Mouse (Mus musculus) monocyte, adult 5-6 weeks (primary cell): ENCODE results near the gene Shld2. TPM values are rescaled to one million over a fixed set of nuclear protein-coding genes. Genes with fewer than 3 reads are reported as not detected.

Experiments
- ATAC-seq: fragments of 153-309, 156-312 bp; replicated peaks from 2 replicates; pipeline ENCODE4 v1.8.0; 2017; ENCODE audit warnings: mild to moderate bottlenecking; ENCODE audit not compliant: low TSS enrichment, insufficient number of reproducible peaks, severe bottlenecking, poor library complexity, low FRiP score
- total RNA-seq: library from RNA; stranded (forward); fragments of 200-1000, 200-491, 200-594 nt; gene quantifications from 3 replicates; pipeline ENCODE4 v1.2.3, GENCODE M21; 2017

The Shld2 gene
- total RNA-seq, 1 experiment from 2014 or later: 21.5 TPM

GRCm38 (mm10) chr14:34232340-34232739, 78.0 kb downstream of the Shld2 start:
- ATAC-seq: no peak

- ATAC-seq: no peak
These were observed 81.3 kb downstream of the Shld2 start for GRCm38 (mm10) chr14:34228830-34229506.

- no peak for ATAC-seq
These were observed 82.3 kb downstream of the Shld2 start for GRCm38 (mm10) chr14:34227981-34228380.

- ATAC-seq: no peak
These were observed 83.7 kb downstream of the Shld2 start for GRCm38 (mm10) chr14:34226566-34226965.

- no peak for ATAC-seq
These were observed 84.3 kb downstream of the Shld2 start for GRCm38 (mm10) chr14:34225986-34226385.

GRCm38 (mm10) chr14:34223362-34223898, 86.9 kb downstream of the Shld2 start:
- no peak for ATAC-seq

- no peak for ATAC-seq
These were observed 88.7 kb downstream of the Shld2 start for GRCm38 (mm10) chr14:34221416-34222077.

- no peak for ATAC-seq
These were observed 89.9 kb downstream of the Shld2 start for GRCm38 (mm10) chr14:34220426-34220825.

- ATAC-seq: no peak
These were observed 90.5 kb downstream of the Shld2 start for GRCm38 (mm10) chr14:34219786-34220198.

- no peak for ATAC-seq
These were observed 91.0 kb downstream of the Shld2 start, which contains the start of gene Syt15 for GRCm38 (mm10) chr14:34219295-34219694. Gene Syt15, plus strand, starts transcription at chr14:34219595.

GRCm38 (mm10) chr14:34215451-34216127, 94.7 kb downstream of the Shld2 start:
- no peak for ATAC-seq

GRCm38 (mm10) chr14:34209942-34210341, 100.4 kb downstream of the Shld2 start:
- ATAC-seq: no peak

- ATAC-seq: no peak
These were observed 101.2 kb downstream of the Shld2 start for GRCm38 (mm10) chr14:34209080-34209479.

GRCm38 (mm10) chr14:34208651-34209050, 101.6 kb downstream of the Shld2 start:
- no peak for ATAC-seq

GRCm38 (mm10) chr14:34207996-34208395, 102.3 kb downstream of the Shld2 start:
- no peak for ATAC-seq

- ATAC-seq: no peak
These were observed 108.9 kb downstream of the Shld2 start, which contains the start of gene Gprin2 for GRCm38 (mm10) chr14:34201231-34202035. Gene Gprin2, minus strand, starts transcription at chr14:34201653.

- ATAC-seq: no peak
These were observed 109.5 kb downstream of the Shld2 start for GRCm38 (mm10) chr14:34200738-34201230.

GRCm38 (mm10) chr14:34196706-34197105, 113.6 kb downstream of the Shld2 start:
- no peak for ATAC-seq
